Mouse (Mus musculus) stomach, embryonic 16.5 days (tissue): ENCODE results near the gene Xylt1. TPM values are rescaled to one million over a fixed set of nuclear protein-coding genes. Genes with fewer than 3 reads are reported as not detected.

Source experiments
- ATAC-seq: fragments of 200-750 bp; cut with Nextera tagmentation; 2 replicates; pipeline ENCODE4 v1.8.0; 2017; ENCODE audit warnings: moderate number of reproducible peaks, moderate TSS enrichment; ENCODE audit not compliant: insufficient read depth, low FRiP score
- H3K27ac ChIP-seq: fragments of 300-500 bp; sonication (generic); 2 replicates; pipeline ENCODE4 v1.5.1; 2014; ENCODE audit warnings: low read length
- H3K27me3 ChIP-seq: fragments of 300-500 bp; sonication (generic); 2 replicates; pipeline ENCODE4 v1.6.1; 2014; ENCODE audit warnings: low read length, control low read depth, mixed read lengths; ENCODE audit not compliant: control insufficient read depth, insufficient read depth
- H3K36me3 ChIP-seq: fragments of 300-500 bp; sonication (generic); 2 replicates; pipeline ENCODE4 v1.6.1; 2014; ENCODE audit warnings: low read length; ENCODE audit not compliant: control insufficient read depth, insufficient read depth
- H3K4me1 ChIP-seq: fragments of 300-500 bp; sonication (generic); 2 replicates; pipeline ENCODE4 v1.6.1; 2014; ENCODE audit warnings: low read length, control low read depth, mixed read lengths; ENCODE audit not compliant: control insufficient read depth, insufficient read depth
- H3K4me2 ChIP-seq: fragments of 300-500 bp; sonication (generic); 2 replicates; pipeline ENCODE4 v1.6.1; 2014; ENCODE audit warnings: low read depth, low read length, mixed read lengths
- H3K4me3 ChIP-seq: fragments of 300-500 bp; sonication (generic); replicated peaks from 2 replicates; pipeline ENCODE4 v1.5.1; 2014; ENCODE audit warnings: mild to moderate bottlenecking, low read length
- H3K9ac ChIP-seq: fragments of 300-500 bp; sonication (generic); 2 replicates; pipeline ENCODE4 v1.6.1; 2014; ENCODE audit warnings: low read length
- H3K9me3 ChIP-seq: fragments of 300-500 bp; sonication (generic); replicated peaks from 2 replicates; pipeline ENCODE4 v1.6.1; 2016; ENCODE audit warnings: low read length, control low read depth; ENCODE audit not compliant: control insufficient read depth
- WGBS: fragments of 180-500 bp; shearing (Covaris S2); extraction: QIAGEN DNeasy Blood & Tissue Kit; methylation state at CpG from one replicate; pipeline ENCODE4 v1.1.7; 2014; 5-methylcytosine and 5-hydroxymethylcytosine counted together
- polyA plus RNA-seq: library from polyadenylated mRNA; unstranded; fragments of >200 nt; fragmentation: Nextera tagmentation; extraction: Ambion mirVana; gene quantifications from 2 replicates; pipeline ENCODE4 v1.2.1, GENCODE M21; 2015

Xylt1 gene
- polyA plus RNA-seq, 1 experiment from 2014 or later = 0.79 TPM

- WGBS = 72% methylated on average over 9 of the region's 9 CpGs
These were observed 109.9 kb downstream of the Xylt1 start for GRCm38 (mm10) chr7:117490500-117491205.

GRCm38 (mm10) chr7:117491495-117491894 is 110.7 kb downstream of the Xylt1 start:
- no peaks in the 10 kb centered on the region for H3K27me3 ChIP-seq
- H3K9me3 ChIP-seq = no peaks in the 10 kb centered on the region
- no peak overlapping the region for H3K4me3 ChIP-seq
- H3K36me3 ChIP-seq = no peaks in the 10 kb centered on the region
- H3K9ac ChIP-seq = no peak overlapping the region
- H3K27ac ChIP-seq = no peak overlapping the region
- no peak for ATAC-seq
- H3K4me1 ChIP-seq = no peaks in the 10 kb centered on the region
- WGBS = 67% methylated on average over 5 of the region's 5 CpGs
- no peak overlapping the region for H3K4me2 ChIP-seq

More at GRCm38 (mm10) chr7:117490500-117491205, 109.9 kb downstream of the Xylt1 start:
- no peaks in the 10 kb centered on the region for H3K4me1 ChIP-seq
- no peaks in the 10 kb centered on the region for H3K27me3 ChIP-seq
- no peak overlapping the region for H3K4me2 ChIP-seq
- no peak for ATAC-seq
- H3K9ac ChIP-seq = no peak overlapping the region
- no peaks in the 10 kb centered on the region for H3K36me3 ChIP-seq
- H3K27ac ChIP-seq = no peak overlapping the region
- H3K4me3 ChIP-seq = no peak overlapping the region
- no peaks in the 10 kb centered on the region for H3K9me3 ChIP-seq

- 83% methylated on average over 6 of the region's 6 CpGs for WGBS
- Histone ChIP-seq H3K4me3 (no peak overlapping the region), H3K9ac (no peak overlapping the region), H3K27ac (no peak overlapping the region), H3K36me3 (no peaks in the 10 kb centered on the region), H3K27me3 (no peaks in the 10 kb centered on the region), H3K9me3 (no peaks in the 10 kb centered on the region), H3K4me2 (no peak overlapping the region), H3K4me1 (no peaks in the 10 kb centered on the region)
- no peak for ATAC-seq
These were observed 113.4 kb downstream of the Xylt1 start for GRCm38 (mm10) chr7:117494210-117494609.

GRCm38 (mm10) chr7:117494618-117495310 is 114.0 kb downstream of the Xylt1 start:
- no peaks in the 10 kb centered on the region for H3K27me3 ChIP-seq
- ATAC-seq = no peak

GRCm38 (mm10) chr7:117495751-117496150 is 115.0 kb downstream of the Xylt1 start:
- no peak overlapping the region for H3K9ac ChIP-seq
- ATAC-seq = no peak
- no peak overlapping the region for H3K27ac ChIP-seq
- H3K4me1 ChIP-seq = no peaks in the 10 kb centered on the region
- no peaks in the 10 kb centered on the region for H3K9me3 ChIP-seq
- H3K4me2 ChIP-seq = no peak overlapping the region
- no peak overlapping the region for H3K4me3 ChIP-seq
- H3K36me3 ChIP-seq = no peaks in the 10 kb centered on the region
- no peaks in the 10 kb centered on the region for H3K27me3 ChIP-seq
- WGBS = 75% methylated on average over 8 of the region's 8 CpGs

More at GRCm38 (mm10) chr7:117494618-117495310, 114.0 kb downstream of the Xylt1 start:
- Histone ChIP-seq H3K9me3 (no peaks in the 10 kb centered on the region), H3K27ac (no peak overlapping the region), H3K4me2 (no peak overlapping the region), H3K4me1 (no peaks in the 10 kb centered on the region), H3K4me3 (no peak overlapping the region), H3K9ac (no peak overlapping the region), H3K36me3 (no peaks in the 10 kb centered on the region)
- 67% methylated on average over 8 of the region's 8 CpGs for WGBS

GRCm38 (mm10) chr7:117498173-117498572 is 117.4 kb downstream of the Xylt1 start:
- H3K4me1 ChIP-seq = no peaks in the 10 kb centered on the region
- no peaks in the 10 kb centered on the region for H3K27me3 ChIP-seq
- no peaks in the 10 kb centered on the region for H3K36me3 ChIP-seq
- no peak overlapping the region for H3K4me2 ChIP-seq
- WGBS = 71% methylated on average over 2 of the region's 2 CpGs
- peaks cover 5% of the 10 kb centered on the region; the same call in 1 of the 2 replicates for H3K9me3 ChIP-seq
- H3K4me3 ChIP-seq = no peak overlapping the region
- no peak overlapping the region for H3K9ac ChIP-seq
- no peak for ATAC-seq
- no peak overlapping the region for H3K27ac ChIP-seq

- H3K4me1 ChIP-seq = no peaks in the 10 kb centered on the region
- H3K27me3 ChIP-seq = no peaks in the 10 kb centered on the region
- peaks cover 5% of the 10 kb centered on the region; the same call in 1 of the 2 replicates for H3K9me3 ChIP-seq
- H3K4me2 ChIP-seq = no peak overlapping the region
- no peaks in the 10 kb centered on the region for H3K36me3 ChIP-seq
- H3K9ac ChIP-seq = no peak overlapping the region
- H3K4me3 ChIP-seq = no peak overlapping the region
- H3K27ac ChIP-seq = no peak overlapping the region
- 85% methylated on average over 15 of the region's 15 CpGs for WGBS
- no peak for ATAC-seq
These were observed 120.8 kb downstream of the Xylt1 start for GRCm38 (mm10) chr7:117501355-117502181.

GRCm38 (mm10) chr7:117502415-117502814 is 121.6 kb downstream of the Xylt1 start:
- Histone ChIP-seq H3K9me3 (peaks cover 5% of the 10 kb centered on the region; the same call in 1 of the 2 replicates), H3K27ac (no peak overlapping the region), H3K4me2 (no peak overlapping the region), H3K4me1 (no peaks in the 10 kb centered on the region), H3K36me3 (no peaks in the 10 kb centered on the region), H3K4me3 (no peak overlapping the region), H3K27me3 (no peaks in the 10 kb centered on the region), H3K9ac (no peak overlapping the region)
- 79% methylated on average over 5 of the region's 5 CpGs for WGBS
- ATAC-seq = no peak

GRCm38 (mm10) chr7:117503714-117504113 is 122.9 kb downstream of the Xylt1 start:
- Histone ChIP-seq H3K9ac (no peak overlapping the region), H3K36me3 (no peaks in the 10 kb centered on the region), H3K4me2 (no peak overlapping the region), H3K27ac (no peak overlapping the region), H3K4me3 (no peak overlapping the region), H3K27me3 (no peaks in the 10 kb centered on the region), H3K4me1 (no peaks in the 10 kb centered on the region), H3K9me3 (peaks cover 5% of the 10 kb centered on the region; the same call in 1 of the 2 replicates)
- ATAC-seq = no peak
- 89% methylated on average over 9 of the region's 9 CpGs for WGBS
